Mouse (Mus musculus): ENCODE results near the gene Desi1. TPM values are rescaled to one million over a fixed set of nuclear protein-coding genes. Genes with fewer than 3 reads are reported as not detected.
"Not testable (repeated sequence)": the region's sequence is repeated elsewhere in the genome, so short reads cannot be mapped to it uniquely, and the experiment has no call there.

The Desi1 gene
- polyA plus RNA-seq, 1 experiment: 199 TPM

DNA sequence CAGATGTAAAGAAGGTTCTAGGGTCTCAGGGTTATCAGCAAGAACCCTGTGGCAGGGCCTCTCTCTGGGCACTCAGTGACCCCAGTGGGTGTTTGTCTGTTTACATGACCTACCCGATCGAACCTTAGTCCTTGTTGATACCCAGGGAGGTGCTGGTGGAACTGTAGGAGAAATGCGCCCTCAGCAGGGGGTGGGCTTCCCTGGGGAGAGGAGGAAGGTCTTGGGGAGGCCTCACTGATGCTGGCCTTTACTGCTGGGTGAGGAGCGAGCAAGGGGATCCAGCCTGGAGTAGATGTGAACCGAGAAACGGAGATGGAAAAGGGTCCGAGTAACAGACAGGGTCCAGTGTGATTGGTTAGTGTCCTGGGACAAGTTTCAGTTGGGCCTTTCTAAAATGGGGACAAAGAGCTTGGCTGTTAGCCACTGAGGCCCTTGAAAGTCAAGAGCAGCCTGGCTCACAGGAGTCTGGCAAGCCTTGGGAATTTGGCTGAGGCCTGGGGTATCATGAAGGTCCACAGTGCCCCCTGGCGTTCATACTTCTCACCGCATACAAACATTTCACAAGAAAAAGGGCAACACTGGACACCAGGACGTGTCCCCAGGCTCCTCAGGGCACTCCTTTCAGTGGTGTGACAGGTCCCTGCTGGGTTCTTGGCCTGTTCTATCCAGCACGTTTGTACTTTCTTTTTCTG lies 44.1 kb downstream of the Desi1 start:
- DNase-seq: peak; percentile 56
- no peak for TF ChIP-seq POLR2A (IDR thresholded peaks at IDR 0.05; ENCODE audit: control insufficient read depth, extremely low read depth, insufficient read depth, low read length, poor library complexity)
- TF ChIP-seq CTCF (IDR thresholded peaks at IDR 0.05; ENCODE audit: borderline replicate concordance, control insufficient read depth, extremely low read depth, insufficient read depth, low read length, poor library complexity): peak; percentile 84; the same call in 1 of the 2 replicates
- Histone ChIP-seq H3K36me3 (ENCODE audit: control insufficient read depth, insufficient read depth, low read length) (peaks cover 25% of the 10 kb centered on the region), H3K27ac (ENCODE audit: control insufficient read depth, insufficient read depth, low read length) (no peak overlapping the region), H3K27me3 (ENCODE audit: control insufficient read depth, insufficient read depth, low read length) (no peaks in the 10 kb centered on the region), H3K4me1 (replicated peaks; ENCODE audit: control insufficient read depth, insufficient read depth, low read length) (no peaks in the 10 kb centered on the region), H3K4me3 (ENCODE audit: control insufficient read depth, insufficient read depth, low read length) (no peak overlapping the region)
- WGBS: 61% methylated on average over 11 of the region's 11 CpGs

DNA sequence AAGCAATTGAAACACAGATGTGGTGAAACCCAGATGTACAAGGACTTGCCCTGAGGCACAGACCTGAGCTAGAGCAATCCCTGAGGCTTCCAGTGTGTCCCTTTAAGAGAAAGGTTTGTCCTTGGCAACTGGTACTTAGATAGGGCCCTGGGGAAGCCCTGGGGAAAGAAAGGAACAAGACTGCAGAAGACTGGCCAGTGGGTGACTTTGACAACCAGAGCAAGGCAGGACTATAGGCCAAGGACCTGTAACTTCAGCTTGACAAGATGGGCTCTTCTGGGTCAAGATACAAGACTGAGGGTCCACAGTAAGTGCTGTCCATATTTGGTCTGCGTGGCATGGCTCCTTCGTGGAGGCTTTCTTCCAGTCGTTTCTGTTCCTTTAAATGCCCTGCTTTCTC lies 46.0 kb downstream of the Desi1 start, which contains the start of gene Xrcc6:
TSS of gene Xrcc6 (plus strand) at position 190 of the 400 bp plus-strand sequence.
- Histone ChIP-seq H3K36me3 (ENCODE audit: control insufficient read depth, insufficient read depth, low read length) (peaks cover 6% of the 10 kb centered on the region), H3K4me1 (replicated peaks; ENCODE audit: control insufficient read depth, insufficient read depth, low read length) (no peaks in the 10 kb centered on the region), H3K27me3 (ENCODE audit: control insufficient read depth, insufficient read depth, low read length) (no peaks in the 10 kb centered on the region), H3K4me3 (ENCODE audit: control insufficient read depth, insufficient read depth, low read length) (no peak within 1 kb of the TSS), H3K27ac (ENCODE audit: control insufficient read depth, insufficient read depth, low read length) (no peak within 1 kb of the TSS)
- DNase-seq: no peak
- 95% methylated on average over 3 of the region's 3 CpGs for WGBS
- no peak for TF ChIP-seq CTCF (IDR thresholded peaks at IDR 0.05; ENCODE audit: borderline replicate concordance, control insufficient read depth, extremely low read depth, insufficient read depth, low read length, poor library complexity)
- no peak for TF ChIP-seq POLR2A (IDR thresholded peaks at IDR 0.05; ENCODE audit: control insufficient read depth, extremely low read depth, insufficient read depth, low read length, poor library complexity)

DNA sequence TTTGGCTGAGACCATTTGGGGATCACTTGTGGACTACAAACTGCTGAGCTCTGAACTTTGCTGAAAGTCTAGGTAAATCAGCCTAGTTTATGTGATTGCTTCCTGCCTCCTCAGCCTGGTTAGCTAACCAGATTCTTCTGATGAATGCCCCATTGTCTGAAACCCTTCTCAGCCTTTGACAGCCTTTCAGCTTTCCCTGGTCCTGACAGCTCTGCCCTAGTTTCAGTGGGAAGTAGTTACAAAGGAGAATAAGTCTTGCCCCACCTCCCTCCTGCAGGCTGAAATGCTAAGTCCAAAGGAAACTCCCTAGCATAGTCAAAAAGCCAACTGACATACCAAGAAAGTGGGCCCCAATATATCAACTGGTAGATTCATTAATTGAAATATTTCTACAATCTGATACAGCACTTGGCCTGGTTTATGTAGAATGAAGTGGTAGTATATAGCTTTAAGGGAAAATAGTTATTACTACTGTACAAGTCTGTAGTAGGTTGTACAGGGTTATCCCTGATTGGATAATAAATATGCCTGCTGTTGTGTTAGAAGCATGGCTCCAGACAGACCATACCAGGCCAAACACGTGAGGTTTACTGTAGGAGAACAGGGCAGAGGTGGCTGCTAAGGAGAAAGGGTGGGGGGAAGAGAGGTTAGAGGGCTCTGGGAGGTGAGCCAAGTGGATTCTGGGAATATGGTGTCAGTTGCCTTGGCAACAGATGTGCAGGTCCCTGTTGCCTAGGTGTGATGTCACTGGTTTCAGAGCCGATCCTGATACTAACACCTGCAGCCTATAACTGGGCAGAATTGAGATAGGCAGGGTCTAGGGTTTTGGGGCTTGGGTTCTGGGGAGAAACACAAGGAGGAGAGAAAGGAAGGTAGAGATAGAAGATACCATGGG lies 48.1 kb downstream of the Desi1 start:
- TF ChIP-seq CTCF (IDR thresholded peaks at IDR 0.05; ENCODE audit: borderline replicate concordance, control insufficient read depth, extremely low read depth, insufficient read depth, low read length, poor library complexity): no peak
- no peak for TF ChIP-seq POLR2A (IDR thresholded peaks at IDR 0.05; ENCODE audit: control insufficient read depth, extremely low read depth, insufficient read depth, low read length, poor library complexity)
- WGBS: 95% methylated on average over 2 of the region's 2 CpGs

GRCm38 (mm10) chr15:81982173-81982572 lies 51.5 kb downstream of the Desi1 start:
- TF ChIP-seq CTCF (IDR thresholded peaks at IDR 0.05; ENCODE audit: borderline replicate concordance, control insufficient read depth, extremely low read depth, insufficient read depth, low read length, poor library complexity): no peak
- no peak for TF ChIP-seq POLR2A (IDR thresholded peaks at IDR 0.05; ENCODE audit: control insufficient read depth, extremely low read depth, insufficient read depth, low read length, poor library complexity)
- H3K4me1 ChIP-seq (replicated peaks; ENCODE audit: control insufficient read depth, insufficient read depth, low read length): no peaks in the 10 kb centered on the region
- no peak overlapping the region for H3K27ac ChIP-seq (ENCODE audit: control insufficient read depth, insufficient read depth, low read length)
- no peaks in the 10 kb centered on the region for H3K36me3 ChIP-seq (ENCODE audit: control insufficient read depth, insufficient read depth, low read length)
- H3K27me3 ChIP-seq (ENCODE audit: control insufficient read depth, insufficient read depth, low read length): no peaks in the 10 kb centered on the region
- no peak for DNase-seq
- H3K4me3 ChIP-seq (ENCODE audit: control insufficient read depth, insufficient read depth, low read length): no peak overlapping the region
- WGBS: 91% methylated on average over 1 of the region's 1 CpGs

More for the DNA sequence above, 48.1 kb downstream of the Desi1 start:
- Histone ChIP-seq H3K4me3 (ENCODE audit: control insufficient read depth, insufficient read depth, low read length) (no peak overlapping the region), H3K27me3 (ENCODE audit: control insufficient read depth, insufficient read depth, low read length) (no peaks in the 10 kb centered on the region), H3K4me1 (replicated peaks; ENCODE audit: control insufficient read depth, insufficient read depth, low read length) (no peaks in the 10 kb centered on the region), H3K36me3 (ENCODE audit: control insufficient read depth, insufficient read depth, low read length) (no peaks in the 10 kb centered on the region), H3K27ac (ENCODE audit: control insufficient read depth, insufficient read depth, low read length) (no peak overlapping the region)
- DNase-seq: no peak

GRCm38 (mm10) chr15:81980321-81980720 lies 53.3 kb downstream of the Desi1 start, which contains the start of gene 1700029P11Rik:
TSS of gene 1700029P11Rik (plus strand) at chr15:81980540.
- no peaks in the 10 kb centered on the region for H3K36me3 ChIP-seq (ENCODE audit: control insufficient read depth, insufficient read depth, low read length)
- no peak for DNase-seq
- TF ChIP-seq CTCF (IDR thresholded peaks at IDR 0.05; ENCODE audit: borderline replicate concordance, control insufficient read depth, extremely low read depth, insufficient read depth, low read length, poor library complexity) (no peak), POLR2A (IDR thresholded peaks at IDR 0.05; ENCODE audit: control insufficient read depth, extremely low read depth, insufficient read depth, low read length, poor library complexity) (no peak)
- no peaks in the 10 kb centered on the region for H3K27me3 ChIP-seq (ENCODE audit: control insufficient read depth, insufficient read depth, low read length)
- H3K4me3 ChIP-seq (ENCODE audit: control insufficient read depth, insufficient read depth, low read length): no peak within 1 kb of the TSS
- no peaks in the 10 kb centered on the region for H3K4me1 ChIP-seq (replicated peaks; ENCODE audit: control insufficient read depth, insufficient read depth, low read length)
- no peak within 1 kb of the TSS for H3K27ac ChIP-seq (ENCODE audit: control insufficient read depth, insufficient read depth, low read length)
- 97% methylated on average over 23 of the region's 23 CpGs for WGBS

GRCm38 (mm10) chr15:81975156-81975555 lies 58.5 kb downstream of the Desi1 start:
- H3K36me3 ChIP-seq (ENCODE audit: control insufficient read depth, insufficient read depth, low read length); H3K4me1 ChIP-seq (replicated peaks; ENCODE audit: control insufficient read depth, insufficient read depth, low read length); H3K27ac ChIP-seq (ENCODE audit: control insufficient read depth, insufficient read depth, low read length); H3K4me3 ChIP-seq (ENCODE audit: control insufficient read depth, insufficient read depth, low read length); H3K27me3 ChIP-seq (ENCODE audit: control insufficient read depth, insufficient read depth, low read length); DNase-seq: not testable (repeated sequence)
- WGBS: 97% methylated on average over 8 of the region's 8 CpGs

DNA sequence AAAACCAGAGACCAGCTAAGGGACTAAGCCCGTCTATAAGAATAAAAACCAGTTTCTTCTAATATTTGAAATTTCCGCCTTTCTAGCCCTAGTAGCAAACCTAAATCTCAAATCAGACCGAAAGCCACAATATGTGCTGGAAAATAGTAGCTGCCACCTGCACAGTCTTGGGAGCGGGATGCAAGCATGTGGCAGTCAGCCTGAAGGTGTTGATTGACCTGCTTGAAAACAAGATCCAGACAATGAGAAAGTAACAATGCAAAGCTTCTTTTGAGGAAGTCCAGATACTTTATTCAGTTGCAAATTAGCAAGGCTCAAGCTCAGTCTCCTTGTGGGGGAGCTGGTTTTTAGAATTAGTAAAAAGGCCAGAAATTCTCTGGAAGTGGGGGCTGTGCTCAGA lies 63.2 kb downstream of the Desi1 start:
- WGBS: 97% methylated on average over 4 of the region's 4 CpGs
- H3K27me3 ChIP-seq (ENCODE audit: control insufficient read depth, insufficient read depth, low read length); DNase-seq: not testable (repeated sequence)

DNA sequence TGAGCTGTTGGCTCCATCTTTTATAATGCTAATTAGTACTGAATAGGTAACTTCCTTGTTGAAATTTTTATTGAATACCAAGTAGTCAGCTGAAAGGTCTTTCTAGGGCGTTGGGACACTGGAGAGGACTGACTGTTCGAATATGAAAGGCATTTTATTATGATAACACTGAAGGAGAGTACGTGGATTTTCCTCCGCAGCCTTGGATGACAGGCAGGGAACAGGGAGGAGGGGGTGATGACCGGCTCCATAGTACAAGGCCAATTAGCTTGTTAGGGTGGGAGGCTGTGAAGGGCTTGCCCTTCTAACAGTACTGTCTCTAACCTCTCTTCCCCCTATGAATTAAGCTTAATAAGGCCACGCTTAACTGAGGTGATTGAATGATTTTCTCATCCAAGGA lies 64.0 kb downstream of the Desi1 start:
- not testable (repeated sequence) for H3K4me1 ChIP-seq (replicated peaks; ENCODE audit: control insufficient read depth, insufficient read depth, low read length); H3K4me3 ChIP-seq (ENCODE audit: control insufficient read depth, insufficient read depth, low read length); DNase-seq; H3K27me3 ChIP-seq (ENCODE audit: control insufficient read depth, insufficient read depth, low read length); H3K36me3 ChIP-seq (ENCODE audit: control insufficient read depth, insufficient read depth, low read length); H3K27ac ChIP-seq (ENCODE audit: control insufficient read depth, insufficient read depth, low read length)
- 94% methylated on average over 6 of the region's 6 CpGs for WGBS

More for the DNA sequence above, 63.2 kb downstream of the Desi1 start:
- H3K4me3 ChIP-seq (ENCODE audit: control insufficient read depth, insufficient read depth, low read length); H3K4me1 ChIP-seq (replicated peaks; ENCODE audit: control insufficient read depth, insufficient read depth, low read length); H3K27ac ChIP-seq (ENCODE audit: control insufficient read depth, insufficient read depth, low read length); H3K36me3 ChIP-seq (ENCODE audit: control insufficient read depth, insufficient read depth, low read length): not testable (repeated sequence)

Measured in thymus, adult 2 months (tissue).